Mouse (Mus musculus): Measurements from ENCODE around the gene Prrt4. TPM values are rescaled to one million over a fixed set of nuclear protein-coding genes. Genes with fewer than 3 reads are reported as not detected.

The Prrt4 gene
- polyA plus RNA-seq, 1 experiment = 0.52 TPM

- TF ChIP-seq CTCF (IDR thresholded peaks at IDR 0.05; ENCODE audit: low read depth, low read length) = no peak
- TF ChIP-seq EP300 (IDR thresholded peaks at IDR 0.05; ENCODE audit: insufficient read depth, low read depth, low read length) = no peak
- no peak for TF ChIP-seq POLR2A (IDR thresholded peaks at IDR 0.05; ENCODE audit: insufficient read depth, low read length)
- Histone ChIP-seq H3K4me3 (ENCODE audit: low read depth, low read length) (no peak overlapping the region), H3K36me3 (ENCODE audit: control insufficient read depth, insufficient read depth, low read length, poor library complexity, severe bottlenecking) (peaks cover 18% of the 10 kb centered on the region), H3K9me3 (replicated peaks; ENCODE audit: control insufficient read depth, insufficient read depth, low read length, poor library complexity, severe bottlenecking) (no peaks in the 10 kb centered on the region), H3K27ac (ENCODE audit: insufficient read depth, low read length) (no peak overlapping the region), H3K27me3 (ENCODE audit: control insufficient read depth, insufficient read depth, low read length, poor library complexity, severe bottlenecking) (no peaks in the 10 kb centered on the region), H3K9ac (ENCODE audit: low read depth, poor library complexity, severe bottlenecking) (no peak overlapping the region), H3K4me1 (ENCODE audit: control insufficient read depth, insufficient read depth, low read length) (no peaks in the 10 kb centered on the region)
Measured at GRCm38 (mm10) chr6:29146641-29147040, 32.7 kb downstream of the Prrt4 start.

DNA sequence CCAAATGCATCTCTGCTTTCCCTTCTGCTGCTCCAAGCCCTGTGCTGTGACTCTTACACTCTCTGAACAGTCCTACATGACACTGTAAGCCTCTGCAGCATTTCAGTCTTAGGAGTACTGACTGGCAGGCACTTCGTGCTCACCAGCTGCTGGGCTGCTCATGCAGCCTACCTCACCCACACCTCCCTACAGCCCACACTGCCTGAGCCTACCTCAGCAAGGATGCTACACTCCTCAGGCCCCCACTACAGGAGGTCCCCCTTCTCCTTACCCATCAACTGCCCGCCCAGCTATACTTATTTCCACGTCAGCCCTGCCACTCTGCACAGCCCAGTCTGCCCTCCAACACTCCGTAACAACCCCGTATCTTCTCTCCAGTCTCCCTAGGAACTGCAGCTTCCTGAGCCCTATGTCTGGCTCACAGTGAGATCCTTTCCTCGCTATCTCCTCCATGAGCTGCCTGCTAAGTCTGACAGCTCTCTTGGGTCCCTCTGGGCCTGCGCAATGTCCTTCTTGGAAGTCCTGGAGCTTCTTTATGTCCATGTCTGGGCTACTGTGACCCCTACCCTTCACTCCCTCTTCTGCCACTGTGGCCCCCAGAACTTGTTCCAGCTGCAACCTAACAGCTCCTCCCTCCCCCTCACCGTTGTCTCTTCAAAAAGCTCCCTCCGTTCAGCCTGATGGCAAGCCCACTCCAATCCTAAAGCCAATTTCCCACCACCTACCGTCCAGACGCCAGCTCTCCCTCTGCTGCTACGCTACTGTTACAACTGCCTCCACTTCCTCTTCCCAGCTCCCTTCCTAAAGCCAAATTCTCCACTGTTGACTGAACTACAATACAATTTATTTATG is 33.7 kb downstream of the Prrt4 start:
- Histone ChIP-seq H3K4me1 (ENCODE audit: control insufficient read depth, insufficient read depth, low read length) (no peaks in the 10 kb centered on the region), H3K9ac (ENCODE audit: low read depth, poor library complexity, severe bottlenecking) (no peak overlapping the region), H3K36me3 (ENCODE audit: control insufficient read depth, insufficient read depth, low read length, poor library complexity, severe bottlenecking) (peaks cover 20% of the 10 kb centered on the region), H3K9me3 (replicated peaks; ENCODE audit: control insufficient read depth, insufficient read depth, low read length, poor library complexity, severe bottlenecking) (no peaks in the 10 kb centered on the region), H3K4me3 (ENCODE audit: low read depth, low read length) (no peak overlapping the region), H3K27ac (ENCODE audit: insufficient read depth, low read length) (no peak overlapping the region), H3K27me3 (ENCODE audit: control insufficient read depth, insufficient read depth, low read length, poor library complexity, severe bottlenecking) (no peaks in the 10 kb centered on the region)
- no peak for TF ChIP-seq POLR2A (IDR thresholded peaks at IDR 0.05; ENCODE audit: insufficient read depth, low read length)

- no peaks in the 10 kb centered on the region for H3K27me3 ChIP-seq (ENCODE audit: control insufficient read depth, insufficient read depth, low read length, poor library complexity, severe bottlenecking)
- TF ChIP-seq CTCF (IDR thresholded peaks at IDR 0.05; ENCODE audit: low read depth, low read length) = no peak
- no peak for TF ChIP-seq POLR2A (IDR thresholded peaks at IDR 0.05; ENCODE audit: insufficient read depth, low read length)
- no peak for TF ChIP-seq EP300 (IDR thresholded peaks at IDR 0.05; ENCODE audit: insufficient read depth, low read depth, low read length)
Measured at GRCm38 (mm10) chr6:29144971-29145370, 34.4 kb downstream of the Prrt4 start.

GRCm38 (mm10) chr6:29143608-29144007 is 35.8 kb downstream of the Prrt4 start:
- H3K27ac ChIP-seq (ENCODE audit: insufficient read depth, low read length) = no peak overlapping the region
- H3K27me3 ChIP-seq (ENCODE audit: control insufficient read depth, insufficient read depth, low read length, poor library complexity, severe bottlenecking) = no peaks in the 10 kb centered on the region
- no peaks in the 10 kb centered on the region for H3K9me3 ChIP-seq (replicated peaks; ENCODE audit: control insufficient read depth, insufficient read depth, low read length, poor library complexity, severe bottlenecking)
- H3K4me1 ChIP-seq (ENCODE audit: control insufficient read depth, insufficient read depth, low read length) = no peaks in the 10 kb centered on the region
- H3K9ac ChIP-seq (ENCODE audit: low read depth, poor library complexity, severe bottlenecking) = no peak overlapping the region
- no peak overlapping the region for H3K4me3 ChIP-seq (ENCODE audit: low read depth, low read length)
- TF ChIP-seq EP300 (IDR thresholded peaks at IDR 0.05; ENCODE audit: insufficient read depth, low read depth, low read length) = no peak
- TF ChIP-seq POLR2A (IDR thresholded peaks at IDR 0.05; ENCODE audit: insufficient read depth, low read length) = no peak
- TF ChIP-seq CTCF (IDR thresholded peaks at IDR 0.05; ENCODE audit: low read depth, low read length) = peak; percentile 27
- peaks cover 25% of the 10 kb centered on the region for H3K36me3 ChIP-seq (ENCODE audit: control insufficient read depth, insufficient read depth, low read length, poor library complexity, severe bottlenecking)

More at GRCm38 (mm10) chr6:29144971-29145370, 34.4 kb downstream of the Prrt4 start:
- Histone ChIP-seq H3K4me3 (ENCODE audit: low read depth, low read length) (no peak overlapping the region), H3K27ac (ENCODE audit: insufficient read depth, low read length) (no peak overlapping the region), H3K4me1 (ENCODE audit: control insufficient read depth, insufficient read depth, low read length) (no peaks in the 10 kb centered on the region), H3K36me3 (ENCODE audit: control insufficient read depth, insufficient read depth, low read length, poor library complexity, severe bottlenecking) (peaks cover 22% of the 10 kb centered on the region), H3K9ac (ENCODE audit: low read depth, poor library complexity, severe bottlenecking) (no peak overlapping the region), H3K9me3 (replicated peaks; ENCODE audit: control insufficient read depth, insufficient read depth, low read length, poor library complexity, severe bottlenecking) (no peaks in the 10 kb centered on the region)

DNA sequence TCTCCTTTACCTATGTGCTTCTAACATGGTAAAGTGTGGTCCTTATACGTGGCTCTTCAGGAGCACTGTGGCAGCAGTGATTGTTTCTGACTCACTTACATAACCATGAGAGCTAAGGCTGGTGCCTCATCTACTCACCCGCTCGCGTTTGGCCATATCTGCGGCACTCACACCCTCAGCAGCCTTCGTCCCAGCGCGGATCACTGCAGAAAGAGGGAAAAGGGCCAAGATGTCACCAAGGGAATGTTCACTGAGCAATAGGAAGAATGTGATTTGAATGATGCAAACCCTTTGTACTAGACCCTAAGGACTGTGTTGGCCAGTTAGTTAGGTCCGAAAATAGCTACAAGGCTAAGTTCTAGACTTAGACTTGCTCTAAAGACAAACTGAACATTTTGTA is 41.9 kb downstream of the Prrt4 start:
- Histone ChIP-seq H3K4me3 (ENCODE audit: low read depth, low read length) (no peak overlapping the region), H3K9ac (ENCODE audit: low read depth, poor library complexity, severe bottlenecking) (no peak overlapping the region), H3K4me1 (ENCODE audit: control insufficient read depth, insufficient read depth, low read length) (no peaks in the 10 kb centered on the region), H3K27me3 (ENCODE audit: control insufficient read depth, insufficient read depth, low read length, poor library complexity, severe bottlenecking) (no peaks in the 10 kb centered on the region), H3K9me3 (replicated peaks; ENCODE audit: control insufficient read depth, insufficient read depth, low read length, poor library complexity, severe bottlenecking) (no peaks in the 10 kb centered on the region), H3K27ac (ENCODE audit: insufficient read depth, low read length) (no peak overlapping the region), H3K36me3 (ENCODE audit: control insufficient read depth, insufficient read depth, low read length, poor library complexity, severe bottlenecking) (peaks cover 37% of the 10 kb centered on the region)
- TF ChIP-seq POLR2A (IDR thresholded peaks at IDR 0.05; ENCODE audit: insufficient read depth, low read length) = no peak
- TF ChIP-seq CTCF (IDR thresholded peaks at IDR 0.05; ENCODE audit: low read depth, low read length) = no peak
- no peak for TF ChIP-seq EP300 (IDR thresholded peaks at IDR 0.05; ENCODE audit: insufficient read depth, low read depth, low read length)

DNA sequence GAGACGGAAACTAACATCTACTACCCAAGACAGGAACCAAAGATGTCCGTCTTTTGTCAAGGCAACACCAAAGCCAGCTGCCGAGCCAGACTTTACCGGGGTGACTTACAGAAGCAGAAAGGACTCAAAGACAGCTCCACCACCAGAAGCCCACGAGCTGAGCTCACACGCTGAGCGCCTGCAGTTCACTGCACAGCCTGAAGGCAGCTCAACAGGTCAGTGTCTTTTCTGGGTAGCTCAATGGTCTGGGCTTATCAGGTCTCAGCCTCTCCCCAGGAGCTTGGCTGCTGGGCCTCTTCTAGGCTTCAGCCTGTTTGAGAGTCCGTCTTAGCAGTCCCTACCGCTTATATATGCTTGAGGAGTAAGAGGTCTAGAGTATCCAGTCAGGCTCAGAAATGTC is 46.3 kb downstream of the Prrt4 start:
- H3K4me1 ChIP-seq (ENCODE audit: control insufficient read depth, insufficient read depth, low read length) = no peaks in the 10 kb centered on the region
- H3K27ac ChIP-seq (ENCODE audit: insufficient read depth, low read length) = 0 out of 2 replicates have a peak overlapping the region, but pooled peaks have one; percentile 64
- no peaks in the 10 kb centered on the region for H3K27me3 ChIP-seq (ENCODE audit: control insufficient read depth, insufficient read depth, low read length, poor library complexity, severe bottlenecking)
- TF ChIP-seq POLR2A (IDR thresholded peaks at IDR 0.05; ENCODE audit: insufficient read depth, low read length) (no peak), EP300 (IDR thresholded peaks at IDR 0.05; ENCODE audit: insufficient read depth, low read depth, low read length) (no peak), CTCF (IDR thresholded peaks at IDR 0.05; ENCODE audit: low read depth, low read length) (no peak)
- H3K4me3 ChIP-seq (ENCODE audit: low read depth, low read length) = no peak overlapping the region
- H3K9me3 ChIP-seq (replicated peaks; ENCODE audit: control insufficient read depth, insufficient read depth, low read length, poor library complexity, severe bottlenecking) = no peaks in the 10 kb centered on the region
- H3K9ac ChIP-seq (ENCODE audit: low read depth, poor library complexity, severe bottlenecking) = no peak overlapping the region
- peaks cover 40% of the 10 kb centered on the region for H3K36me3 ChIP-seq (ENCODE audit: control insufficient read depth, insufficient read depth, low read length, poor library complexity, severe bottlenecking)
